20 mouse cellular contexts compared by ENCODE assay signal in genomic region chr13:9421949-9422348, GRCm38 (mm10).
DNase-seq lines count a peak whose midpoint lies in the region; ATAC-seq and TF ChIP-seq lines count a peak whose summit lies in the region.
"Had no signal": no experiment of that assay in that cellular context is flagged by ENCODE, and none has a peak within 500 bp of the region (broad histone marks: within the 10 kb centered on the region; RNA-seq: fewer than 3 reads in every experiment).

No protein-coding gene starts in this region.

- no peak for TF ChIP-seq POLR2A in CH12.LX (IDR thresholded peaks at IDR 0.05; ENCODE audit: low read depth, low read length)

- H3K4me3 ChIP-seq in CH12.LX (replicated peaks in 1 of 3; ENCODE audit: low read depth in 2 of 3, low read length in 2 of 3, poor library complexity in 1 of 3) (no peak overlapping the region), ES-E14 (ENCODE audit: insufficient read depth in 1 of 2, low read depth in 1 of 2, low read length in 2 of 2, poor library complexity in 1 of 2, severe bottlenecking in 1 of 2) (no peak overlapping the region)
- no peak overlapping the region for H3K4me3 ChIP-seq in liver, postnatal 0 days (ENCODE audit: low read depth, low read length)

- DNase-seq in CH12.LX (ENCODE audit: extremely low read depth) (no peak), ES-E14 (ENCODE audit: low read depth, low spot score) (no peak)
- DNase-seq in frontal cortex, adult 2 months (ENCODE audit: extremely low spot score in 1 of 2, low spot score in 1 of 2), result no peak
- DNase-seq in liver, postnatal 0 days, result no peak
- DNase-seq: adrenal gland, adult 2 months; adrenal gland, adult 8-10 months; adrenal gland, postnatal 10 days; adrenal gland, postnatal 14 days; adrenal gland, postnatal 25 days; adrenal gland, postnatal 36 days; B cell, adult 2 months; cerebellum, adult 11 months; cerebellum, adult 11-12 months; cerebellum, adult 18-20 months; cerebellum, adult 2 months; cerebellum, adult 8-10 months had no signal

- ATAC-seq in liver, postnatal 0 days, result no peak
- ATAC-seq: activated CD4-positive, CD25-positive, alpha-beta regulatory T cell, adult 4 months; CD4-positive, CD25-positive, alpha-beta regulatory T cell, adult 4 months; Patski had no signal

- in situ Hi-C loops in CH12.LX (cut with MboI; ENCODE audit: low pct_ligation_motif_present, low pct_unique_long_range_greater_than_20kb, low sequenced_read_pairs) (no loop called here), ES-E14 (cut with MboI; ENCODE audit: low sequenced_read_pairs in 2 of 2, unreplicated experiment in 2 of 2) (no loop called here)

- no peak overlapping the region for H3K4me2 ChIP-seq in CH12.LX (ENCODE audit: insufficient read depth, low read depth, poor library complexity, severe bottlenecking)
- no peak overlapping the region for H3K4me2 ChIP-seq in liver, postnatal 0 days (ENCODE audit: low read depth, low read length)

- TF ChIP-seq CTCF in CH12.LX (conservative IDR thresholded peaks at IDR 0.05 in 1 of 2, IDR thresholded peaks at IDR 0.05 in 1 of 2; ENCODE audit: low read depth in 2 of 2, low read length in 2 of 2), result no peak
- no peak for TF ChIP-seq CTCF in liver, postnatal 0 days (IDR thresholded peaks at IDR 0.05; ENCODE audit: low read depth)

- no peak for TF ChIP-seq RAD21 in CH12.LX (IDR thresholded peaks at IDR 0.05; ENCODE audit: low read depth, low read length)

- dilution Hi-C loops in CH12.LX (cut with MboI; ENCODE audit: extremely low pct_ligation_motif_present, extremely low pct_unique_long_range_greater_than_20kb, low sequenced_read_pairs), result no loop called here

- H3K27ac ChIP-seq in CH12.LX (ENCODE audit: insufficient read depth, low read depth) (no peak overlapping the region), ES-E14 (ENCODE audit: insufficient read depth, low read depth, low read length, poor library complexity, severe bottlenecking) (no peak overlapping the region)
- no peak overlapping the region for H3K27ac ChIP-seq in liver, postnatal 0 days (ENCODE audit: low read depth)

- H3K36me3 ChIP-seq in CH12.LX (replicated peaks in 1 of 2; ENCODE audit: control insufficient read depth in 1 of 2, insufficient read depth in 1 of 2, low read length in 1 of 2) (no peaks in the 10 kb centered on the region), ES-E14 (ENCODE audit: control insufficient read depth, insufficient read depth, low read length, poor library complexity, severe bottlenecking) (no peaks in the 10 kb centered on the region)
- H3K36me3 ChIP-seq in liver, postnatal 0 days (replicated peaks; ENCODE audit: insufficient read depth, low read length), result no peaks in the 10 kb centered on the region
- H3K36me3 ChIP-seq: G1E had no signal

- H3K79me2 ChIP-seq in CH12.LX (replicated peaks; ENCODE audit: control insufficient read depth, extremely low read depth, insufficient read depth, poor library complexity, severe bottlenecking), result no peaks in the 10 kb centered on the region

- no peak overlapping the region for H3K9ac ChIP-seq in CH12.LX (ENCODE audit: insufficient read depth, low read depth)
- no peak overlapping the region for H3K9ac ChIP-seq in ES-E14 (ENCODE audit: insufficient read depth, low read depth, low read length, poor library complexity, severe bottlenecking)
- no peak overlapping the region for H3K9ac ChIP-seq in liver, postnatal 0 days (replicated peaks)

- no peaks in the 10 kb centered on the region for H3K4me1 ChIP-seq in CH12.LX (ENCODE audit: control insufficient read depth in 1 of 2, insufficient read depth in 2 of 2)
- H3K4me1 ChIP-seq in ES-E14 (ENCODE audit: control insufficient read depth in 2 of 2, insufficient read depth in 2 of 2, low read length in 2 of 2, poor library complexity in 1 of 2), result peaks cover 0 to 5% of the 10 kb centered on the region in 2 experiments; a peak in 1 of 4 replicates
- H3K4me1 ChIP-seq in liver, postnatal 0 days (ENCODE audit: insufficient read depth), result peaks cover 4% of the 10 kb centered on the region; the same call in 1 of the 2 replicates

- H3K27me3 ChIP-seq in CH12.LX (replicated peaks), result no peaks in the 10 kb centered on the region
- H3K27me3 ChIP-seq in liver, postnatal 0 days (ENCODE audit: insufficient read depth, low read length), result no peaks in the 10 kb centered on the region
- H3K27me3 ChIP-seq: Patski had no signal

- TF ChIP-seq EP300 in CH12.LX (IDR thresholded peaks at IDR 0.05; ENCODE audit: low read length), result no peak
- no peak for TF ChIP-seq EP300 in liver, postnatal 0 days (IDR thresholded peaks at IDR 0.05; ENCODE audit: low read depth)

- 83% methylated on average over 4 of the region's 4 CpGs for WGBS in liver, postnatal 0 days (ENCODE audit: insufficient replicate concordance)

- H3K9me3 ChIP-seq in CH12.LX (replicated peaks; ENCODE audit: low read length) (no peaks in the 10 kb centered on the region), ES-E14 (ENCODE audit: control insufficient read depth, insufficient read depth, low read depth, low read length) (no peaks in the 10 kb centered on the region)
- H3K9me3 ChIP-seq in liver, postnatal 0 days (ENCODE audit: low read length), result no peaks in the 10 kb centered on the region
- H3K9me3 ChIP-seq: G1E had no signal

TF ChIP-seq in CH12.LX, 34 proteins besides CTCF, POLR2A, EP300 and RAD21:
- TF ChIP-seq HCFC1 (IDR thresholded peaks at IDR 0.05; ENCODE audit: low read depth, low read length), result no peak
- peak; percentile 53; the same call in 1 of the 2 replicates for TF ChIP-seq MAFK (IDR thresholded peaks at IDR 0.05; ENCODE audit: insufficient replicate concordance, low read length)
- TF ChIP-seq JUN (IDR thresholded peaks at IDR 0.05; ENCODE audit: insufficient read depth, low read depth, low read length), result no peak
- TF ChIP-seq PAX5 (IDR thresholded peaks at IDR 0.05; ENCODE audit: low read length), result no peak
- TF ChIP-seq TCF12 (IDR thresholded peaks at IDR 0.05; ENCODE audit: low read depth, low read length), result no peak
- no peak for TF ChIP-seq SMC3 (IDR thresholded peaks at IDR 0.05; ENCODE audit: low read depth, low read length)
- no peak for TF ChIP-seq ZC3H11A (IDR thresholded peaks at IDR 0.05; ENCODE audit: low read depth, low read length)
- no peak for TF ChIP-seq POLR2AphosphoS2 (IDR thresholded peaks at IDR 0.05; ENCODE audit: low read depth, low read length)

TF ChIP-seq in ES-E14, 5 proteins besides CTCF, POLR2A, EP300 and RAD21:
- TF ChIP-seq MAFK (IDR thresholded peaks at IDR 0.05; ENCODE audit: insufficient read depth, low read depth, low read length) (peak; percentile 53; the same call in 1 of the 2 replicates), CHD2 (IDR thresholded peaks at IDR 0.05; ENCODE audit: low read depth, low read length) (no peak), HCFC1 (IDR thresholded peaks at IDR 0.05; ENCODE audit: borderline replicate concordance, insufficient read depth, low read length) (no peak)
